Mouse (Mus musculus): ENCODE measurements at regions not wholly inside any gene's neighbourhood (a gene's known extent, or its start where the extent isn't known, plus 50 kb on each side); places are given as distances from the start of the nearest gene placed in this dataset.

DNA sequence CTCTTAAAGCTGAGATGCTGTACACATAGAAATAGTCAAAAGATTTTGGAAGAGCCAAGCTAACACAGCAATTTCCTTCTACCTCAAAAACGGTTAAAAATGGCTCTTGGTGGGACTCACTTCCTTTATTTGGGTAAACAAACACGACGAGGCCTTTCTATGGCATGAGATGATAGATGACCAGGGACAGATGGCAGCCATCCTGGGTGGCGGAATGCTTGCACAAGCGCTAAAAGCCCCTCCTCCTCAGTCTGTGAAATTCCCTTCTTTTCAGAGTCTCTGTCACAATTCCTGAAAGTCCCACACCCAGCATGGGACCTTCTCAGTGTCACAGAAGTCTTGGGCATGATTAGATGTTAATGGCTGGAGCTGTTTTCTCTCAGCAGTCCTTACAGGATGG lies 59.3 kb upstream of the Ado start:
- DNase-seq (ENCODE audit: low read depth), result no peak

GRCm38 (mm10) chr10:67607297-67608032 lies 58.7 kb upstream of the Ado start:
- no peak for DNase-seq (ENCODE audit: low read depth)

DNA sequence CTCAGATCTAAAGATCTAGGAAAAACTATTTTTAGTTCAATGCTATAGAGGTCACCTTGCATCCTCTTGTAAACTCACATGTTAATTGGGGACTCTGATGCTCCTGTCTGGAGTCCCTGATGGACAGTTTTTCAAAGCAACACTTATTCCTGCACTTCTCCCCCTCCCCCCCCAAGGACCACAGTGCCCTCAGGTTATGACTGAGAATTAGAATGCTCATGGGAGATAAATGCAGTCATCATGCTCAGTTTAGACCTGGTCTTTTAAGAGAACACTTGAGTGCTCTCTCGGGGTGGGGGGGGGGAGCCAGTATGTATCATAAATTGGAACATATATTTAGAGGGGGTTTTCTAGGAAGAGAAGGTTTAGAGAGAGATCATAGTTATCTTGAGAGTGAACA lies 58.0 kb upstream of the Ado start:
- DNase-seq (ENCODE audit: low read depth), result no peak

GRCm38 (mm10) chr10:67599390-67599789 lies 50.6 kb upstream of the Ado start:
- DNase-seq (ENCODE audit: low read depth), result no peak

DNA sequence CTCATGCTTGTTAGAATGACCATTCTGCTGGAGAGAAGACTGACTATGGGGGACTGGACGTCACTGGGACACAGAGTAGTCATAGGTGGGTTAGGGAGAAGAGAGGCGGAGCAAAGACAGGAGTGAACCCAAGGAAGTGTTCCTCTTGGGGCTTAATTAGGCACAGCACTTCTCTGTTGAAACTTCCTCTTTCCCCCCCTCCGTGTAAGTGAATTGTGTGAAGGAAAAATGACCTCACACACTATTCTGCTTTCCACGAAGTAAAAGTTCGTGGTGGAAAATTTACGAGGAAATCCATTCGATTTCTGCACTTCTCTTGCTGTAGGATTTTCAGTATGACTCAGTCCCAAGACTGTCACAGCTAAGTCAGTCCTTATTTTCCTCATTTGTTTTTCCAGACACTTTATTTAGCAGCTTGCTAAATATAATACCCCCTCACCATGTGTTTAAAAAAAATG lies 49.9 kb upstream of the Ado start:
- DNase-seq (ENCODE audit: low read depth), result no peak
